Mouse (Mus musculus) intestine, embryonic 14.5 days (tissue): ENCODE measurements around the gene Slc28a3. TPM values are rescaled to one million over a fixed set of nuclear protein-coding genes. Genes with fewer than 3 reads are reported as not detected.

Experiments used
- ATAC-seq: fragments of 200-750 bp; cut with Nextera tagmentation; replicated peaks from 2 replicates; pipeline ENCODE4 v1.8.0; 2017; ENCODE audit warnings: low read depth, moderate number of reproducible peaks, moderate TSS enrichment, moderate library complexity; ENCODE audit not compliant: low FRiP score, low TSS enrichment
- DNase-seq: peaks from one replicate; pipeline ENCODE4 v3.0.0-alpha.2; 2018; ENCODE audit warnings: low spot score
- H3K27ac ChIP-seq: fragments of 300-500 bp; sonication (generic); 2 replicates; pipeline ENCODE4 v1.5.1; 2014; ENCODE audit warnings: low read depth, mild to moderate bottlenecking, control low read depth
- H3K27me3 ChIP-seq: fragments of 300-500 bp; sonication (generic); replicated peaks from 2 replicates; pipeline ENCODE4 v1.6.1; 2014; ENCODE audit warnings: low read length, control low read depth; ENCODE audit not compliant: control insufficient read depth, insufficient read depth
- H3K36me3 ChIP-seq: fragments of 300-500 bp; sonication (generic); 2 replicates; pipeline ENCODE4 v1.6.1; 2014; ENCODE audit warnings: low read length, control low read depth; ENCODE audit not compliant: control insufficient read depth, insufficient read depth
- H3K4me1 ChIP-seq: fragments of 300-500 bp; sonication (generic); replicated peaks from 2 replicates; pipeline ENCODE4 v1.6.1; 2014; ENCODE audit warnings: low read length, control low read depth, mixed read lengths; ENCODE audit not compliant: control insufficient read depth, insufficient read depth
- H3K4me2 ChIP-seq: fragments of 300-500 bp; sonication (generic); 2 replicates; pipeline ENCODE4 v1.6.1; 2014; ENCODE audit warnings: low read length
- H3K4me3 ChIP-seq: fragments of 300-500 bp; sonication (generic); 2 replicates; pipeline ENCODE4 v1.5.1; 2014; ENCODE audit warnings: low read depth, low read length, control low read depth, mixed read lengths
- H3K9ac ChIP-seq: fragments of 300-500 bp; sonication (generic); 2 replicates; pipeline ENCODE4 v1.6.1; 2014; ENCODE audit warnings: mild to moderate bottlenecking, low read length
- H3K9me3 ChIP-seq: fragments of 300-500 bp; sonication (generic); 2 replicates; pipeline ENCODE4 v1.6.1; 2016; ENCODE audit warnings: low read length, control low read depth; ENCODE audit not compliant: control insufficient read depth
- WGBS: fragments of 180-500 bp; shearing (Covaris S2); extraction: QIAGEN DNeasy Blood & Tissue Kit; methylation state at CpG from one replicate; pipeline ENCODE4 v1.1.7; 2014; 5-methylcytosine and 5-hydroxymethylcytosine counted together
- polyA plus RNA-seq: library from polyadenylated mRNA; unstranded; fragments of >200 nt; fragmentation: Nextera tagmentation; extraction: Ambion mirVana; gene quantifications from 2 replicates; pipeline ENCODE4 v1.2.1, GENCODE M21; 2014

The Slc28a3 gene
- polyA plus RNA-seq, 1 experiment from 2014 or later, result 0.61 TPM

DNA sequence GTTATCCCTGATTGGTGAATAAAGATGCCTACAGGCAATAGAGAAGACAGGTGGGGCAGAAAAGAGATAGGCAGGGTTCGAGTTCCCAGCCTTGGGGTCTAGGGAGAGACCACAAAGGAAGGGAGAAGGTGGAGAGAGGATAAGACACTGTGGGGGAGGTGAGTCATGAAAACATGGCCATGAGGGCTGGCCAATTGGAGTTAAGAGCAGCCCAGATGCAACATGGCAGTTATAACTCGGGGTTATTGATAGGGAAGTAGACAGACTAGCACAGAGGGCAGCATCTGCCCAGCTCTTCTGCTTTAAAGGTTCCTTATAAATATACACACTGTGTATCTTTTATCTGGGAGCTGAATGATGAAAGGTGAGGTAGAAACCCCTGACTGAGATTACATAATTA is 98.8 kb downstream of the Slc28a3 start:
- DNase-seq, result no peak
- H3K36me3 ChIP-seq, result no peaks in the 10 kb centered on the region
- no peaks in the 10 kb centered on the region for H3K4me1 ChIP-seq
- no peak for ATAC-seq
- H3K27me3 ChIP-seq, result no peaks in the 10 kb centered on the region
- no peaks in the 10 kb centered on the region for H3K9me3 ChIP-seq
- no peak overlapping the region for H3K27ac ChIP-seq
- no peak overlapping the region for H3K4me3 ChIP-seq
- no peak overlapping the region for H3K9ac ChIP-seq
- 70% methylated on average over 2 of the region's 2 CpGs for WGBS
- no peak overlapping the region for H3K4me2 ChIP-seq

DNA sequence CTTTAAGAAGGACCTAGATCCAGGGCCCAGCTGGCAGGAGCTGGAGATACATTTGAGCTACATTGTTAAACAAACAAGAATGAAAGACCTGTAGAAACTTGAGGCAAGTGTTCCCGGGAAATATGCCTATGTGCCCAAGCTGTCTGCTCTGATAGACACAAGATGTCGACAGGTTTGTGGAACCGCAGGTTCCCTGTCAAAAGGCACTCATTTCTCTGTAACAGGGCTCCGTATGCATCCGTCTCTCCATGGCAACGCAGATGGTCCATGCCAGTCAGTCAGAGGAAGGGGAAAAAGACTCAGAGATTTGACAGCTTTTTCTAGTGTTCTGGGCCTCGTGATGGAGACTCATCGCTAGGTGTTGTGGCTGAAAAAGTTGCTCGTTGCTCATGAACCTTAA is 99.4 kb downstream of the Slc28a3 start:
- Histone ChIP-seq H3K9me3 (no peaks in the 10 kb centered on the region), H3K27ac (no peak overlapping the region), H3K9ac (no peak overlapping the region), H3K4me3 (no peak overlapping the region), H3K36me3 (no peaks in the 10 kb centered on the region), H3K4me2 (no peak overlapping the region), H3K4me1 (no peaks in the 10 kb centered on the region), H3K27me3 (no peaks in the 10 kb centered on the region)
- WGBS, result 85% methylated on average over 9 of the region's 9 CpGs
- DNase-seq (no peak), ATAC-seq (no peak)

- DNase-seq (no peak), ATAC-seq (no peak)
- Histone ChIP-seq H3K27ac (no peak overlapping the region), H3K9me3 (no peaks in the 10 kb centered on the region), H3K4me3 (no peak overlapping the region), H3K9ac (no peak overlapping the region), H3K27me3 (no peaks in the 10 kb centered on the region), H3K4me1 (no peaks in the 10 kb centered on the region), H3K36me3 (no peaks in the 10 kb centered on the region), H3K4me2 (no peak overlapping the region)
- 41% methylated on average over 3 of the region's 3 CpGs for WGBS
These were observed 101.4 kb downstream of the Slc28a3 start for GRCm38 (mm10) chr13:58509241-58509640.

DNA sequence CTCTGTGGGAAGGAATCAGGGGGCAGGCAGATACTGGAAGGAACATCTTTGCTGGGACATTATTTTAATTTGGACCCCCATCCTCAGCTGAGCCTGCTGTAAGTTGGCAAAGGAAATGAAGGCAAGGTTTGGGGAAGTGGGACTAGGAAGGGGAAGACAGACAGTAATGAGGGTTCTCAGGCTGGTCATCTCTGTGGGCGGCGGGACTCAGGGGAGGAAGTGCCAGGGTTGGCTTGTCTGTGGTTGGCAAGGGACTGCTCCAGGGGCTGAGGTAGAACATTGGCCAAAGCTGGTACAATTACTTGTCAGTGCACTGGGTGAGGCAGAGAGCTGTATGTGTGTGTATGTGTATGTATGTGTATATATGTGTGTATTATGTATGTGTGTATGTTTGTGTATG is 107.1 kb downstream of the Slc28a3 start:
- DNase-seq, result no peak
- Histone ChIP-seq H3K4me2 (no peak overlapping the region), H3K27me3 (no peaks in the 10 kb centered on the region), H3K27ac (no peak overlapping the region), H3K4me1 (no peaks in the 10 kb centered on the region), H3K4me3 (no peak overlapping the region), H3K36me3 (no peaks in the 10 kb centered on the region), H3K9ac (no peak overlapping the region), H3K9me3 (no peaks in the 10 kb centered on the region)
- ATAC-seq, result no peak
- WGBS, result 98% methylated on average over 2 of the region's 2 CpGs

DNA sequence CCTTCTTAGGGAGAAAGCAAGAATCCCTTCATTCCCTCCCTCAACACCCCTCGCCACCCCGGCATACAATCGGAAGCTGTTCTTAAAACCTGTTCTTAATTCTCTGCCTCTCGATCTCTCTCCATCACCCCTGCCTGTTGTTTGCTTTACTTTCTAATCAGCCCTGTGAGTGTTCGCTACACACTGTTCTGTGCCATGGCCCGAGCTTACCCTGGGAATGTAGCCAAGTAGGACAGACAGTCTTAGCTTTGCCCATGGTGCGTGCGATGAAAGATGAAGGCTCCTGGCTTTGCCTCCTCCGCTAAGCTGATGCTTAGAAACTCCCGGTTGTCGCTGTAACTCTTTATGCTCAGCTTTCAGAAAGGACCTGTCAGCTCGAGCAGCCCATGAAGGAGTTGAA is 112.9 kb downstream of the Slc28a3 start:
- WGBS, result 81% methylated on average over 12 of the region's 12 CpGs
- Histone ChIP-seq H3K27ac (no peak overlapping the region), H3K4me1 (no peaks in the 10 kb centered on the region), H3K27me3 (no peaks in the 10 kb centered on the region), H3K4me3 (no peak overlapping the region), H3K9me3 (no peaks in the 10 kb centered on the region), H3K9ac (no peak overlapping the region), H3K36me3 (no peaks in the 10 kb centered on the region), H3K4me2 (no peak overlapping the region)
- DNase-seq, result no peak
- ATAC-seq, result no peak

Other genes starting within 250 kb of the Slc28a3 start
- gene 2210016F16Rik, start 225.7 kb downstream of the Slc28a3 start, polyA plus RNA-seq, result 34.0 and 35.6 TPM in 2 replicates
- gene Rmi1, start 208.6 kb downstream of the Slc28a3 start, polyA plus RNA-seq, result 21.2 and 26.0 TPM in 2 replicates
- gene Hnrnpk, start 207.5 kb downstream of the Slc28a3 start, polyA plus RNA-seq, result 1,414 and 1,590 TPM in 2 replicates
- 0.55 and 1.0 TPM in 2 replicates for gene Ntrk2, start 195.7 kb upstream of the Slc28a3 start, polyA plus RNA-seq